Mouse (Mus musculus) C2C12 (cell line): ENCODE data around the gene Tubg1.

Source experiments
- CEBPB ChIP-seq: IDR thresholded peaks from one replicate; pipeline ENCODE4 v1.6.1; 2011; ENCODE audit warnings: low read depth, mild to moderate bottlenecking, control low read depth, moderate library complexity
- CTCF ChIP-seq: IDR thresholded peaks from one replicate; pipeline ENCODE4 v1.5.1; 2011; ENCODE audit not compliant: control insufficient read depth, insufficient read depth, insufficient read length
- MAX ChIP-seq: IDR thresholded peaks from one replicate; pipeline ENCODE4 v1.6.1; 2011; ENCODE audit warnings: mild to moderate bottlenecking, control low read depth
- MYOD1 ChIP-seq: IDR thresholded peaks from one replicate; pipeline ENCODE4 v1.6.1; 2011; ENCODE audit warnings: low read depth; ENCODE audit not compliant: control insufficient read depth, insufficient read length
- MYOG ChIP-seq: IDR thresholded peaks from one replicate; pipeline ENCODE4 v1.6.1; 2011; ENCODE audit not compliant: control insufficient read depth, insufficient read length; ENCODE audit errors: extremely low read depth
- USF1 ChIP-seq: IDR thresholded peaks from one replicate; pipeline ENCODE4 v1.6.1; 2011; ENCODE audit warnings: low read depth, mild to moderate bottlenecking, control low read depth, moderate library complexity

- TF ChIP-seq CTCF (no peak), CEBPB (no peak), MYOD1 (no peak), USF1 (no peak), MYOG (no peak), MAX (no peak)
These were observed 53.4 kb downstream of the Tubg1 start for GRCm38 (mm10) chr11:101173112-101173511.
